Mouse (Mus musculus) brain, embryonic 14.5 days (tissue): ENCODE data around the gene Cd164.

ENCODE experiments used
- CTCF ChIP-seq: fragments of 200-500 bp; IDR thresholded peaks from 2 replicates; pipeline ENCODE4 v1.5.1; 2012; ENCODE audit warnings: inconsistent platforms, mild to moderate bottlenecking, moderate library complexity, borderline replicate concordance; ENCODE audit not compliant: insufficient read depth, insufficient read length; ENCODE audit errors: extremely low read depth
- POLR2A ChIP-seq: fragments of 200-500 bp; IDR thresholded peaks from 2 replicates; pipeline ENCODE4 v1.6.1; 2012; ENCODE audit warnings: mild to moderate bottlenecking, inconsistent platforms, borderline replicate concordance; ENCODE audit not compliant: poor library complexity, insufficient read depth, insufficient read length, severe bottlenecking; ENCODE audit errors: extremely low read depth

DNA sequence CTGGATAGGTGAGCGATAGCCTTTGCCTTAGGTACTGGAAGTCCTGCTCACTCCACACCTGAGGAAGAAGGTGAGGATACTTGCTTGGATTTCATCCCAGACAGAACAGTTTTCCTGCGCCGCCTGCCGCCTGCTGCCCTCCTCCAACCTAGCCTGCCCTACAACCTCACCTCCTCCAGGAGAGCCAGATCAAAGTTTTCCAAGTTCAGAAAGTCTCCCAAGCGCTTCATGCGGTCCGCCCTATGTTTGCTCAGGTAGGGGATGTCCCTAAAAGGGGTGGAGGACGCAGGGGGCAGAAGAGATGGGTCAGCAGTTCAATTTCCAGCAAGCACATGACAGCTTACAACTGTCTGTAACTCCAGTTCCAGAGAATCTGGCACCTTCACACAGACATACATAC lies 29.9 kb upstream of the Cd164 start:
- no peak for TF ChIP-seq POLR2A
- TF ChIP-seq CTCF, result no peak
